Mouse (Mus musculus) cerebellum, adult 18-20 months (tissue): Measurements from ENCODE around the gene Iffo2.

ENCODE experiments used
- DNase-seq, 2 experiments: peaks; one replicate each; pipeline ENCODE4 v3.0.0; 2021

The Iffo2 gene

DNA sequence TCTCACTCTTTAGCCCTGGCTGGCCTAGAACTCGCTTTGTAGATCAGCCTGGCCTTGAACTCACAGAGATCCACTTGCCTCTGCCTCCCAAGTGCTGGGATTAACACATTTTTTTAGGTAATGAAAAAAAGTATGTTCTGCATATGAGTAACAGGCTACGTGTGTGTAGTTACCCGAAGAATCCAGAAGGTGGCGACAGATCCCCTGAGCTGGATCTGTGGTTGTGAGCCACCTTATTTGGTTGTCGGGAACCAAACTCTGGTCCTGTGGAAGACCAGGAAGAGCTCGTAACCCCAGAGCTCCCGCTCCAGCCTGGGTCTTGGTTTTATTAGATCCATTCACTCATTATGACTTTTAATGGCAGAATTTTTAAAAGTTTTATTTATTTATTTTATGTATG lies 116.6 kb downstream of the Iffo2 start:
- no peak for DNase-seq

DNA sequence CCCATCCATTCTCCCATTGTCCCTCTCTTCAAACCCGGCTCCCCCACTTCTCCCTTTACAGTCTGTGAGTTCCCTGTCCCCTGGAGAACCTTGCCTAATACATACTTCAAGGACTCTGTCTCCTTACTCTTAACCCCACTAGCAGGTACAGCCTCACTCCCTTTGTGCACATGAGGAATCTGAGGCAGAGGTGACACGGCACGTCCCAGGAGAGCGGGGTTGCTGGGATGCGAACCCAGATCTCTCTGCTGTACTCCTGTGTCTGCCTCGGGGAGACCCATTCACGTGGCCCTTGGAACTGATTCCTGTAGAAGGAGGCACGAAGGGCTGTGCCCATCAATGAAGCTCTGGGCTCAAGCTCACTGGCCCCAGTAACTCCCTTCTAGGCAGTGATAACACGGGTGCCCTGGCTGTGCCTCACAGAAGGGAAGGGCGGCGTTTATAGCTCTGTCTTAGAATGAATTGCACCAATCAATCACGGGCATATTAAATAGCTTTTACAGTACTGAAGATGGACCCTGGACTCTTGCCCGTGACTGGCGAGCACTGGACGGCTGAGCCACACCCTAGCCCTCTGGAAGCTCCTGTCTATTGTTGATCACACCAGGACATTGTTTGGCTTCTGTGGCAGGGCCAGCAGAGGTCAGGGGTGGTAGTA lies 119.9 kb downstream of the Iffo2 start:
- no peak for DNase-seq

DNA sequence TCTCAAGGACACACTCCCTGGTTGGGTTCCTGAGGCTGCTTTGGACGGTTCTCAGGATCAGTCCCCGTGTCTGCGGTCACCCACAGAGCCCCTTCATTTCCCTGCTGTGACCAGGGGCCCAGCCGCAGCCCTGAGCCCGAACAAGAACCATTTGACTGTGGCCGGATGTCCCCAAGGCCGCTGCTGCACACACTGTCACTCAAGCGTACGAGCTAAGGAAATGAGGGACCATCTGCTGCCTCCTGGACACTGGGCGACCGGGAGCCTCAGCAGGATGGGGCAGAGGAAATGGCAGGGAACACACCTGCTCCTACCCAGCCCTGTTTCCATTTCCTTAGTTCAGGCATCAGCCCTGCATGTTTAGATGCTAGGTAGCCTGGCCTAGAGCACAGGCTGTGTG lies 120.6 kb downstream of the Iffo2 start:
- DNase-seq, result peak; percentile 42 to 53

DNA sequence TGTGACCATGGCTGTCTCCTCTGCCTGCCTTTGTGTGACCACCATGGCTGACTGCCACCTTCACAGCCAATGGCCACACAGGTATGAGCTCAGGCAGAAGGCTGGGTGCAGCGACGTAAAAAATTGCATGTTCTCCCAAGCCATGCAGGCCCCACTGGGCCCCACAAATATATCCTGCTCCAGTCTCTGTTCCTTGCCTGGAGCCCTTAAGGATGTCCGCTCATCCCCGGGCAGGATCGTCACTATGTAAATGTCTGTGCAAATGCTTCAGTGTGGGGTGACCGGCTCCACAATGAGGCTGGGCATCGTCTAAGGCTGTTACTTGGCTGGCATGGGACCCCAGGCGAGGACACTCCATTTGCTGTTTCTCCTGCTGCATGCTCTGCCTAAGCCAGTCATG lies 122.9 kb downstream of the Iffo2 start, which contains the start of gene Tas1r2:
Gene Tas1r2 (plus strand): TSS at position 301 of the 400 bp plus-strand sequence.
- DNase-seq, result no peak

- DNase-seq, result peak in 1 of 2 experiments; percentile 24
Observed at GRCm38 (mm10) chr4:139661897-139662296, 131.5 kb downstream of the Iffo2 start.

- DNase-seq, result no peak
Observed at GRCm38 (mm10) chr4:139667632-139668031, 137.3 kb downstream of the Iffo2 start.

- DNase-seq, result peak; percentile 61 to 82
Observed at GRCm38 (mm10) chr4:139669847-139670246, 139.5 kb downstream of the Iffo2 start.
